11 mouse cellular contexts compared by ENCODE assay signal in genomic region chr16:10297696-10298644, GRCm38 (mm10). TPM values are rescaled to one million over a fixed set of nuclear protein-coding genes. Genes with fewer than 3 reads are reported as not detected.
DNase-seq lines count a peak whose midpoint lies in the region; ATAC-seq and TF ChIP-seq lines count a peak whose summit lies in the region.
"Had no signal": no experiment of that assay in that cellular context is flagged by ENCODE, and none has a peak within 500 bp of the region (broad histone marks: within the 10 kb centered on the region; RNA-seq: fewer than 3 reads in every experiment).

No protein-coding gene starts in this region.

- TF ChIP-seq POLR2A in kidney, adult 2 months (IDR thresholded peaks at IDR 0.05; ENCODE audit: low read depth, low read length) = no peak

- H3K27me3 ChIP-seq in kidney, adult 2 months (replicated peaks; ENCODE audit: control insufficient read depth, insufficient read depth, low read length) = no peaks in the 10 kb centered on the region
- H3K27me3 ChIP-seq in kidney, embryonic 14.5 days (ENCODE audit: control insufficient read depth, insufficient read depth, low read length) = no peaks in the 10 kb centered on the region
- H3K27me3 ChIP-seq in intestine, embryonic 15.5 days (replicated peaks) = no peaks in the 10 kb centered on the region

- no peak for TF ChIP-seq CTCF in kidney, adult 2 months (conservative IDR thresholded peaks at IDR 0.05; ENCODE audit: insufficient read depth, insufficient read length, low read depth, low read length)

- H3K4me1 ChIP-seq in kidney, adult 2 months (ENCODE audit: control insufficient read depth, insufficient read depth, low read length) = no peaks in the 10 kb centered on the region
- no peaks in the 10 kb centered on the region for H3K4me1 ChIP-seq in kidney, embryonic 14.5 days (ENCODE audit: control insufficient read depth, insufficient read depth, low read length)
- H3K4me1 ChIP-seq in intestine, embryonic 15.5 days (replicated peaks) = peaks cover 5% of the 10 kb centered on the region; the same call in 1 of the 2 replicates

- H3K27ac ChIP-seq in kidney, adult 2 months (ENCODE audit: insufficient read depth, low read depth, low read length) = no peak overlapping the region
- H3K27ac ChIP-seq in kidney, embryonic 14.5 days (ENCODE audit: low read depth, low read length) = no peak overlapping the region
- H3K27ac ChIP-seq in intestine, embryonic 15.5 days = no peak overlapping the region
- H3K27ac ChIP-seq: limb, embryonic 13.5 days had no signal

- H3K9ac ChIP-seq in kidney, embryonic 14.5 days (ENCODE audit: low read depth, low read length) = no peak overlapping the region
- no peak overlapping the region for H3K9ac ChIP-seq in intestine, embryonic 15.5 days
- H3K9ac ChIP-seq: limb, embryonic 13.5 days had no signal

- intact Hi-C loops in heart, postnatal 10 days (cut with DNase I) = no loop called here

- H3K36me3 ChIP-seq in kidney, adult 2 months (ENCODE audit: control insufficient read depth, insufficient read depth, low read length) = no peaks in the 10 kb centered on the region
- H3K36me3 ChIP-seq in kidney, embryonic 14.5 days (ENCODE audit: control insufficient read depth, insufficient read depth, low read length) = no peaks in the 10 kb centered on the region
- no peaks in the 10 kb centered on the region for H3K36me3 ChIP-seq in intestine, embryonic 15.5 days
- H3K36me3 ChIP-seq: limb, embryonic 13.5 days had no signal

- no peak for ATAC-seq in kidney, embryonic 14.5 days (ENCODE audit: low FRiP score, low TSS enrichment)
- ATAC-seq in intestine, embryonic 15.5 days = no peak
- ATAC-seq: forebrain, embryonic 16.5 days had no signal

- 80% methylated on average over 10 of the region's 10 CpGs for WGBS in kidney, adult 2 months
- 89% methylated on average over 10 of the region's 10 CpGs for WGBS in kidney, embryonic 14.5 days
- WGBS in intestine, embryonic 15.5 days = 85% methylated on average over 10 of the region's 10 CpGs

- DNase-seq in gastrocnemius, postnatal 10 days = peak; percentile 37
- no peak for DNase-seq in gastrocnemius, postnatal 25 days
- peak; percentile 40 for DNase-seq in kidney, adult 2 months
- peak; percentile 74 for DNase-seq in 3134 (ENCODE audit: extremely low read depth, insufficient read length, low spot score)
- peak; percentile 41 to 46 for DNase-seq in heart, postnatal 10 days
- DNase-seq: cerebellum, adult 11 months; thymus, postnatal 4 days had no signal

- no peak overlapping the region for H3K4me3 ChIP-seq in kidney, adult 2 months (ENCODE audit: insufficient read depth, low read depth, low read length)
- no peak overlapping the region for H3K4me3 ChIP-seq in kidney, embryonic 14.5 days (ENCODE audit: low read length)
- no peak overlapping the region for H3K4me3 ChIP-seq in intestine, embryonic 15.5 days (replicated peaks)
- H3K4me3 ChIP-seq: limb, embryonic 13.5 days had no signal

- no peak overlapping the region for H3K4me2 ChIP-seq in kidney, embryonic 14.5 days (replicated peaks; ENCODE audit: low read depth, low read length)
- no peak overlapping the region for H3K4me2 ChIP-seq in intestine, embryonic 15.5 days (replicated peaks)
- H3K4me2 ChIP-seq: limb, embryonic 13.5 days had no signal

- peaks cover 2% of the 10 kb centered on the region; the same call in 1 of the 2 replicates for H3K9me3 ChIP-seq in kidney, embryonic 14.5 days (ENCODE audit: control insufficient read depth, low read length)
- H3K9me3 ChIP-seq in intestine, embryonic 15.5 days = no peaks in the 10 kb centered on the region

RNA-seq across cellular contexts. Expression of gene Emp2, which starts 15.8 kb away (rescaled TPM):
- 10 to 100 TPM; 12.3 to 14.4 TPM for total RNA-seq in gastrocnemius, postnatal 10 days (2021)
- 1 to 10 TPM; 5.7 to 7.8 TPM for total RNA-seq in gastrocnemius, postnatal 25 days (2021)
- polyA plus RNA-seq in kidney, adult 2 months (2012; rRNA removed) = 22.3 and 23.3 TPM in 2 replicates
- polyA plus RNA-seq in kidney, embryonic 14.5 days (2014; fragmentation: Nextera tagmentation; extraction: Ambion mirVana) = 9.8 and 14.7 TPM in 2 replicates
- 10 to 100 TPM; 42.5 to 46.4 TPM for total RNA-seq in heart, postnatal 10 days (2021)
- polyA plus RNA-seq in intestine, embryonic 15.5 days (2015; fragmentation: Nextera tagmentation; extraction: Ambion mirVana) = 20.0 and 20.3 TPM in 2 replicates
